Mouse (Mus musculus): Measurements from ENCODE around the gene Kdm5a. TPM values are rescaled to one million over a fixed set of nuclear protein-coding genes. Genes with fewer than 3 reads are reported as not detected.
A peak's percentile ranks its signal among the peaks of the same experiment; 100 is the strongest.

Kdm5a gene
- polyA plus RNA-seq (2012; ENCODE audit: insufficient read depth, low replicate concordance), result 1.7 and 4.6 TPM in 2 replicates

DNA sequence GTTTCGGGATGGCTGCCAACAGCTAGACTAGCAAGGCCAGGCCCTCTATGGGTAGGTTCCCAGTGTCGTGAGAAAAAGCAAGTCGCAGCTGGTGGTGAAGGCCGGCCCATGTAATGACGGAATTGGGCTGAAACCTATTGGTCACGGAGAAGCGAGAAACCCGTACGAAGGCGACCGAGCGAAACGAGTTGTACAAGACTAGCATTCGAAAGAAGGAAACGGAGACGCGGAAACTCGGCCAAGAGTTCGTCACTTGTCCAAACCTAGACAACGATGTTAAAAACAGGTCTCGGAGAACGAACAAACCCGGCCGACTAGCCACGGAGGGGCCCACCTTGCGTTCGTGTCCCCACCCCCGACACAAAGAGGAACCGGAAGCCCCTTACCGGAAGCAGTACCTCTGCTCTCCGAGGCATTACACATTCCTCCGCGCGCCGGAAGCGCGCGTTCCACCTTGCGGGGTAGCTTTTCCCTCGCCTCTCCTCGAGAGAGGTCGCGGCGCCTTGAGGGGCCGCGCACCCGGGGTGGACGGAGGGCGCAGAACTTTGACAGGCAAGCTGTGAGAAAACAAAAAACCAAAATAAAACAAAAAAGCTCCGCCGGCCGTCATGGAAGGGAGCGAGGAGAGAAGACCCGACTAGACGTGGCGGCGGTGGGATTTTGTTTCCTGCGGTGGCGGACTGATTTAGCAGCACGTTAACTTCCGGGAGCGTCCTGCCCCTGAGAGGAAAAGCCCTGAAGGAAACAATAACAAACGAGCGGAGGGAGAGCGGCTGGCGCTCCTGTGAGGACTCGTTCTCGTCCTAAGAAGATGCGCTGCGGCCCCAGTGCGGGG, at the start of gene Kdm5a, which contains the start of gene Ccdc77:
TSS of gene Kdm5a (plus strand) at position 437 of the 835 bp plus-strand sequence.
TSS of gene Ccdc77 (minus strand) at position 687 of the 835 bp plus-strand sequence.
- Histone ChIP-seq H3K27me3 (replicated peaks) (no peaks in the 10 kb centered on the region), H3K4me1 (peaks cover 18% of the 10 kb centered on the region), H3K4me3 (replicated peaks) (peak within 1 kb of the TSS; percentile 96), H3K9me3 (no peaks in the 10 kb centered on the region), H3K36me3 (replicated peaks; ENCODE audit: low read length) (peaks cover 22% of the 10 kb centered on the region)
- TF ChIP-seq FLI1 (IDR thresholded peaks at IDR 0.05; ENCODE audit: low read length) (peak; percentile 98), GATA1 (IDR thresholded peaks at IDR 0.05; ENCODE audit: borderline replicate concordance, low read length) (no peak)

DNA sequence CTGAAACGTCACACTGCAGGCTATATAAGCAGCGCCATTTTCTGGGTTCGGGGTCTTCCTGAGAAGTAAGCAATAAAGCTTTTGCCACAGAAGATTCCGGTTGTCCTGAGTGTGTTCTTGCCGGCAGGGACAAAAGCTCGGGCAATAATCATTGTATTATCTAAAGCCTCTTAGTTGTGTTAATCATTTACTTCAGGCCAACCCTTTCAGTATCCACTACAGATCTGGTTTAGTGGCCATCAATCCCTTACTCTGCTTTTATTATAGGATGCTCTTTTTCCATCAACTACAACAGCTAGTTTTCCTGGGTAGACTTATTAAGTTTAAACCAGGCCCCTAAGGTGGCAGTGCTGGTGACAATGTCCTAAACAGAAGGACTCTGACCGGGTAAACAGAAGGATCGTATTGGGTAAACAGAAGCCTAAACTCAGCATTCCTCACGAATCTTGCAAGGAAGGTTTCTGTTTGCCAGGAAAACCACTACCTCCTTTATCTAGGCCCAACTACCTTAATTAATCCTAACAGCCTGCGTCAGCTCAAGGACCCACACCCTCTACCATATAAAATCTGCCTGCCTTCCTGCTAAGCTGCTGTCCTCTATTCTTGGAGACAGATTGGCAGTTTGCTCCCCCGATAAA, 45.5 kb upstream of the Kdm5a start:
- H3K36me3 ChIP-seq (replicated peaks; ENCODE audit: low read length), result peaks cover 4% of the 10 kb centered on the region
- H3K4me3 ChIP-seq (replicated peaks), result no peak overlapping the region
- H3K9me3 ChIP-seq, result no peaks in the 10 kb centered on the region
- peaks cover 7% of the 10 kb centered on the region for H3K27me3 ChIP-seq (replicated peaks)
- no peaks in the 10 kb centered on the region for H3K4me1 ChIP-seq
- TF ChIP-seq FLI1 (IDR thresholded peaks at IDR 0.05; ENCODE audit: low read length) (no peak), GATA1 (IDR thresholded peaks at IDR 0.05; ENCODE audit: borderline replicate concordance, low read length) (no peak)

DNA sequence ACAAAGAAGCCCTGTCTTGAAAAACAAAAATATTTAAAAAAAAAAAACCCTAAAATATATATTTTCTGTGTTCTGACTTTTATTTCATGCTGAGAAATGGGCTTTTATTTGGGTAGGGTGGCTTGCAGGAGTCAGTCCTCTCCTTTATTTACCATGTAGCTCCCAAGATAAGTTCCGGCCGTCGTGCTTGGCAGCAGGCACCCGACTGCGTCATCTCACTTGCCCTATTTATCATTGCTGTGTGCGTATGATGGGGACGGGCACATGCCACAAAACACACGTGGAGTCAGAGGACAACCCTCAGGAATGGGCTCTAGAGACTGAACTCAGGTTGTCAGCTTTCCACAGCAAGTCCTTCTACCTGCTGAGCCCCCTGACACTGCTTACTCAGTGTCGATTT, 44.8 kb upstream of the Kdm5a start:
- no peaks in the 10 kb centered on the region for H3K9me3 ChIP-seq
- peaks cover 7% of the 10 kb centered on the region for H3K27me3 ChIP-seq (replicated peaks)
- H3K4me3 ChIP-seq (replicated peaks), result no peak overlapping the region
- TF ChIP-seq FLI1 (IDR thresholded peaks at IDR 0.05; ENCODE audit: low read length), result no peak
- no peak for TF ChIP-seq GATA1 (IDR thresholded peaks at IDR 0.05; ENCODE audit: borderline replicate concordance, low read length)
- peaks cover 10% of the 10 kb centered on the region for H3K36me3 ChIP-seq (replicated peaks; ENCODE audit: low read length)
- H3K4me1 ChIP-seq, result no peaks in the 10 kb centered on the region

GRCm38 (mm10) chr6:120320369-120320768, 43.6 kb upstream of the Kdm5a start:
- Histone ChIP-seq H3K27me3 (replicated peaks) (peaks cover 7% of the 10 kb centered on the region), H3K9me3 (no peaks in the 10 kb centered on the region), H3K36me3 (replicated peaks; ENCODE audit: low read length) (peaks cover 21% of the 10 kb centered on the region), H3K4me1 (no peaks in the 10 kb centered on the region), H3K4me3 (replicated peaks) (no peak overlapping the region)
- TF ChIP-seq FLI1 (IDR thresholded peaks at IDR 0.05; ENCODE audit: low read length), result no peak
- no peak for TF ChIP-seq GATA1 (IDR thresholded peaks at IDR 0.05; ENCODE audit: borderline replicate concordance, low read length)

DNA sequence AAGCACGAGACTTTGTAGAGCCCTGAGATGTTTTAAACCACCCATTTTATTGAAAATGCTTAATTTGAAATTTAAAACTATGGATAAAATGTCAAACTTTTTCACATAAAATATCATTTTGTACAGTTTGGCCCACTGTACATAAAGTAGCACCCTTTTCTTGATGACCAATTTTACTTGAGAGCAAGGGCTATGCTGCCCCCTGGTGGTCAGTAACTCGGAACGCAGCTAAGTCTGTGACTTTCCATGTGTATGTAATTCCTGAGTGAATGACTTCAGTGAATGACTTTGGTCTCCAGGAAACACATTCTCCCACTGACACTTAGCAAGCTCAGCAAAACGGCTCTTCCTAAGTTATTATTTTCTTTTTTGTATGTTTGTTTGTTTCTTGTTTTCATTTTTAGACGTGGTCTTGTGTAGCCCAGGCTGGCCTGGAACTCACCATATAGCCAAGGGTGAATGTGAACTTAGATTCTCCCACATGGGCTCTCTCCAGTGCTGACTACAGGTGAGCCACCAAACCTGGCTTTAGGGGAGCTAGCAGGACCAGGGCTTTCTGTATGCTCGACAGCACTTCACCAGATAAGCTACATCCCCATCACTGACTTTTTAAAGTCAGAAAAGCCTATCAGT, 39.5 kb upstream of the Kdm5a start:
- H3K4me3 ChIP-seq (replicated peaks), result no peak overlapping the region
- no peaks in the 10 kb centered on the region for H3K9me3 ChIP-seq
- peaks cover 5% of the 10 kb centered on the region for H3K27me3 ChIP-seq (replicated peaks)
- TF ChIP-seq GATA1 (IDR thresholded peaks at IDR 0.05; ENCODE audit: borderline replicate concordance, low read length) (no peak), FLI1 (IDR thresholded peaks at IDR 0.05; ENCODE audit: low read length) (no peak)
- H3K36me3 ChIP-seq (replicated peaks; ENCODE audit: low read length), result peaks cover 40% of the 10 kb centered on the region
- no peaks in the 10 kb centered on the region for H3K4me1 ChIP-seq

DNA sequence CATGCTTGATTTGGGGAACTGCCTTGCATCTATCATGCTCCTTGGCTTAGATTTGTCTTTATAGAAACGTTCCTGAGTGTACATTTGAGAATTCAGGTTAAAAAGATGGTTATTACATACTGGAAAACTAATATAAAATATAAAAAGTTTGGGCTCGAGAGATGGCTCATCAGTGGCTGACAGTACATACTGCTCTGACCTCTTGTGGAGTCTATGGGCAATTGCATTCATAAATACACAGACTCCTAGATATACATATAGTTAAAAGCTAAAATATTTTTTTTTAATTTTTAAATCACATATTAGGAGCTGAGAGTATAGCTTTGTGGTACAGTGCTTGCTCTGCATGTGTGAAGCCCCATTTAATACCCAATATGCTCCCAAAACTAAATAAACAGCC, 31.6 kb upstream of the Kdm5a start:
- no peak for TF ChIP-seq FLI1 (IDR thresholded peaks at IDR 0.05; ENCODE audit: low read length)
- TF ChIP-seq GATA1 (IDR thresholded peaks at IDR 0.05; ENCODE audit: borderline replicate concordance, low read length), result no peak

GRCm38 (mm10) chr6:120343992-120344391, 19.9 kb upstream of the Kdm5a start:
- TF ChIP-seq GATA1 (IDR thresholded peaks at IDR 0.05; ENCODE audit: borderline replicate concordance, low read length), result no peak
- no peak for TF ChIP-seq FLI1 (IDR thresholded peaks at IDR 0.05; ENCODE audit: low read length)
- no peak overlapping the region for H3K4me3 ChIP-seq (replicated peaks)
- no peaks in the 10 kb centered on the region for H3K9me3 ChIP-seq
- peaks cover 95% of the 10 kb centered on the region for H3K36me3 ChIP-seq (replicated peaks; ENCODE audit: low read length)
- H3K4me1 ChIP-seq, result no peaks in the 10 kb centered on the region
- no peaks in the 10 kb centered on the region for H3K27me3 ChIP-seq (replicated peaks)

More for the DNA sequence above, 31.6 kb upstream of the Kdm5a start:
- no peaks in the 10 kb centered on the region for H3K27me3 ChIP-seq (replicated peaks)
- no peaks in the 10 kb centered on the region for H3K9me3 ChIP-seq
- H3K4me3 ChIP-seq (replicated peaks), result no peak overlapping the region
- no peaks in the 10 kb centered on the region for H3K4me1 ChIP-seq
- H3K36me3 ChIP-seq (replicated peaks; ENCODE audit: low read length), result peaks cover 93% of the 10 kb centered on the region

- H3K36me3 ChIP-seq (replicated peaks; ENCODE audit: low read length), result peaks cover 88% of the 10 kb centered on the region
- H3K27me3 ChIP-seq (replicated peaks), result no peaks in the 10 kb centered on the region
- no peak overlapping the region for H3K4me3 ChIP-seq (replicated peaks)
- H3K9me3 ChIP-seq, result no peaks in the 10 kb centered on the region
- TF ChIP-seq FLI1 (IDR thresholded peaks at IDR 0.05; ENCODE audit: low read length) (no peak), GATA1 (IDR thresholded peaks at IDR 0.05; ENCODE audit: borderline replicate concordance, low read length) (no peak)
- 0 out of 2 replicates have a peak, but pooled peaks cover 3% of the 10 kb centered on the region for H3K4me1 ChIP-seq
Observed at GRCm38 (mm10) chr6:120349018-120349417, 14.9 kb upstream of the Kdm5a start.

DNA sequence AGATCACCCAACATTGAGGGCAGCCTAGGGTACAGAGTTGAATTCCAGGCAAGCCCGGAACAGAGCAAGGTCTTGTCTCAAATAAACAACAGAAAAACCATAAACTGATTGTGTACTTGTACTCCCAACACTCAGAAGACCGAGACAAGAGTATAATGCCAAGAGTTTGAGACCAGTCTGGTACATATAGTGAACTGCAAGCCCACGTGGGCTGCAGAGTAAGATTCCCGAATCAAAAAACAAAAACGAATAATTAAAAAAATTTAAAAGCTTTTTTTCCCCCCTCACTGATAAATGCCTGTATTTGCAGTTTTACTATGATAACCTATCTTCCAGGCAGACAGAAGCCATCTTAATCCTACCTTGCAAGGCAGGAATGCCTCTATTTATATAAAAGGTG, 7.4 kb upstream of the Kdm5a start:
- TF ChIP-seq GATA1 (IDR thresholded peaks at IDR 0.05; ENCODE audit: borderline replicate concordance, low read length) (no peak), FLI1 (IDR thresholded peaks at IDR 0.05; ENCODE audit: low read length) (no peak)
- Histone ChIP-seq H3K27me3 (replicated peaks) (no peaks in the 10 kb centered on the region), H3K36me3 (replicated peaks; ENCODE audit: low read length) (peaks cover 28% of the 10 kb centered on the region), H3K4me3 (replicated peaks) (peak overlapping the region; percentile 93), H3K9me3 (no peaks in the 10 kb centered on the region), H3K4me1 (peaks cover 24% of the 10 kb centered on the region)

Measured in megakaryocyte, embryonic 14.5 days (primary cell).